Mouse (Mus musculus) bone marrow, adult 2 months (tissue): Measurements from ENCODE around the gene Foxo1. TPM values are rescaled to one million over a fixed set of nuclear protein-coding genes. Genes with fewer than 3 reads are reported as not detected.

Experiments used
- H3K27ac ChIP-seq: fragments of 200-500 bp; 2 replicates; pipeline ENCODE4 v1.5.1; 2012; ENCODE audit warnings: low read depth, mild to moderate bottlenecking, control low read depth, inconsistent platforms, low read length; ENCODE audit not compliant: control insufficient read depth, poor library complexity, insufficient read depth
- H3K4me1 ChIP-seq: fragments of 200-500 bp; 2 replicates; pipeline ENCODE4 v1.6.1; 2011; ENCODE audit warnings: low read length; ENCODE audit not compliant: control insufficient read depth, insufficient read depth
- H3K4me3 ChIP-seq: fragments of 200-500 bp; replicated peaks from 2 replicates; pipeline ENCODE3; 2011; ENCODE audit warnings: mild to moderate bottlenecking, low read depth, low read length, control low read depth; ENCODE audit not compliant: control insufficient read depth
- CTCF ChIP-seq: fragments of 200-500 bp; IDR thresholded peaks from 2 replicates; pipeline ENCODE4 v1.5.1; 2011; ENCODE audit warnings: low read length, control low read depth; ENCODE audit not compliant: control insufficient read depth, insufficient read depth
- POLR2A ChIP-seq: fragments of 200-500 bp; IDR thresholded peaks from 2 replicates; pipeline ENCODE4 v1.6.1; 2011; ENCODE audit warnings: low read depth, mild to moderate bottlenecking, control low read depth, low read length, borderline replicate concordance; ENCODE audit not compliant: control insufficient read depth
- WGBS: fragments of 180-500 bp; shearing (Covaris S2); methylation state at CpG from one replicate; pipeline ENCODE4 v1.1.7; 2018; 5-methylcytosine and 5-hydroxymethylcytosine counted together
- polyA plus RNA-seq: library from polyadenylated mRNA; stranded (reverse); fragments of >200 nt; gene quantifications from 2 replicates; pipeline ENCODE4 v1.2.4, GENCODE M21; 2011; ENCODE audit warnings: low replicate concordance; ENCODE audit not compliant: missing spikeins, insufficient read depth, insufficient read length

Gene Foxo1
- polyA plus RNA-seq, 1 experiment: 6.3 TPM

DNA sequence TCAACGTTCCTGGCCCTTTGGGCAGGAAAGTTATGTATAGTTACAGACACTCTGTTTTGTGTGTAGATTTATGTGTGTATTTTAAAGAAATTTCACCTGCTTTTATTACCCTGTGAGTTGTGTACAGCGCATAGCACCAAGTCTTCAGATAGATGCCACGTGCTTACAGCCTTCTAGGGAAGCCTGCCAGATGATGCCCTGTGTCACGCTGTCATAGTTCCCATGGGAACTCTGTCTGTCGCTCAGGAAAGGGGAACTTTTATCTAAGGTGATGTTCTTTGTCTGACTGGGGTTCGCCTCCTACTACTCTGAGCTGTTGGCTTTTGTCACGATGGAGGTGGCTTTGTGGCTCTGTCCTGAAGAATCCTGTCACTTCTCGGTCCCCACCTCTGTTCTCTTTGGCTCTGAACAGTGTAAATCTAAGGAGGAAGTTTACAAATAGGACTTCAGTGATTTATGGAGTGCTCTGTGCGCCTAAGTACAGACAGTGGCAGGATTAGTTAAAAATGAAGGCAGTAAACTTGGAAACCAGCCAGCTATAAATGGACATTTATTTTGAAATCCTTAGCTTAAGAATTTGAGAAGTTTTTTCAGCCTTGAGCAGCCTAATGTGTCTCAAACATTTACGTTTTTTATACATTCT, 80.0 kb downstream of the Foxo1 start:
- TF ChIP-seq CTCF (no peak), POLR2A (no peak)
- no peak overlapping the region for H3K4me3 ChIP-seq
- WGBS: 64% methylated on average over 10 of the region's 10 CpGs
- peaks cover 2% of the 10 kb centered on the region for H3K4me1 ChIP-seq
- no peak overlapping the region for H3K27ac ChIP-seq

DNA sequence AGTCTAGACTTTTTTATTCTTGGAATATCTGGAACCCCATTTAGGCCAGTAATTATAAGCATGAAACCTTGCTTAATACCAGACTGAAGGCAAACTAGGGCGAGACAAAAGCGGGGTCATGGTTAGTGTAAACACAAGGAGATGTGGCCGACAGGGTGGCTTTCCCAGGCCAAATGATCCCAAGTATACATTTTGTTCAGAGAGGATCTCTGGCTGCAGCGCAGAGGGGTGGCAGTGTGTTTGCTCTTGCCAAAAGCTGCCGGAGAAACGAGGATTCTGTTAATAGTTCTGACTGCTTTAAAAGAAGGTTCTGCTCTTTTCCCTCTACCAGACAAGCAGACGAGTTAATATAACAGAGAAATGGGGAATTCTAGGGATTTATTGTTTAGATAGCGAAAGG, 82.5 kb downstream of the Foxo1 start:
- 88% methylated on average over 8 of the region's 8 CpGs for WGBS
- H3K4me1 ChIP-seq: no peaks in the 10 kb centered on the region
- H3K4me3 ChIP-seq: no peak overlapping the region
- TF ChIP-seq CTCF (no peak), POLR2A (no peak)
- no peak overlapping the region for H3K27ac ChIP-seq

DNA sequence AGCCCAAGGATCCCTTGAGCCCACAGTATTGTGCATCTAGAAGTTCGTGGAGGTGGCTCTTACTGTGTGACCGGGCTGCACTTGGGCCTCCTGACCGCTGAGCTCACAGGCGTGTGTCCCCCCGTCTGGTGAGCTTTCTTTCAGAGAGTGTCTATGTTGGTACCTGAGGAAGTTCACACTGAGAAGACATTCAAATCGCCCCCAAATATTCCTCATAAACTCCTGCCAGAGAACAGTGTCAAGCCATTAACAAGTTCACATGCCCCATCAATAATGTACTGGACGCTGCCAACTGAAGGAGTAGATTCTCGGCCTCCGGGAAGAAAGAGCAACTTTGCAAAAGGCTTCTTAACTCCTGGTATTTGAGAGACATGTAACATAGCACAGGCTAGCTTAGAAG, 83.8 kb downstream of the Foxo1 start:
- Histone ChIP-seq H3K4me3 (no peak overlapping the region), H3K27ac (no peak overlapping the region), H3K4me1 (no peaks in the 10 kb centered on the region)
- 80% methylated on average over 9 of the region's 9 CpGs for WGBS
- TF ChIP-seq POLR2A (no peak), CTCF (no peak)

DNA sequence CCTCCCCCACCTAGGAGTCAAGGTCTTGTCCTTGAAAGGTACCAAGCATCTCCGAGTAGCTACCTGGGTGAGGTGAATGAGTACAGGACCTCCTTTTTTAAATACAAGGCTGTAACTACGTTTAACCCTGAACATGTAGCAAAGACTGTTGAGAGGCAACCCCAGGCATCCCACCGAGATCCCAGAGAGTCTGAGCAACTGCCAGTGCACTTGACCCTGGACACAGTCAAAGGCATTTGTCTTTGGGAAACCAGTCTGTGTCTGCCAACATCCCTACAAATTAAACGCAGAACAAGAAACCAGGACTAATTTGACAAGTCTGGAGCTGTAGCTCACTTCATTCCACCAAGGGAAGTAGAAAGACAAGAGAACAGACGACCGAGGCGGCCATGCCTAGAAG, 86.1 kb downstream of the Foxo1 start:
- H3K27ac ChIP-seq: no peak overlapping the region
- 84% methylated on average over 7 of the region's 7 CpGs for WGBS
- TF ChIP-seq POLR2A: no peak
- TF ChIP-seq CTCF: no peak
- no peak overlapping the region for H3K4me3 ChIP-seq
- no peaks in the 10 kb centered on the region for H3K4me1 ChIP-seq

DNA sequence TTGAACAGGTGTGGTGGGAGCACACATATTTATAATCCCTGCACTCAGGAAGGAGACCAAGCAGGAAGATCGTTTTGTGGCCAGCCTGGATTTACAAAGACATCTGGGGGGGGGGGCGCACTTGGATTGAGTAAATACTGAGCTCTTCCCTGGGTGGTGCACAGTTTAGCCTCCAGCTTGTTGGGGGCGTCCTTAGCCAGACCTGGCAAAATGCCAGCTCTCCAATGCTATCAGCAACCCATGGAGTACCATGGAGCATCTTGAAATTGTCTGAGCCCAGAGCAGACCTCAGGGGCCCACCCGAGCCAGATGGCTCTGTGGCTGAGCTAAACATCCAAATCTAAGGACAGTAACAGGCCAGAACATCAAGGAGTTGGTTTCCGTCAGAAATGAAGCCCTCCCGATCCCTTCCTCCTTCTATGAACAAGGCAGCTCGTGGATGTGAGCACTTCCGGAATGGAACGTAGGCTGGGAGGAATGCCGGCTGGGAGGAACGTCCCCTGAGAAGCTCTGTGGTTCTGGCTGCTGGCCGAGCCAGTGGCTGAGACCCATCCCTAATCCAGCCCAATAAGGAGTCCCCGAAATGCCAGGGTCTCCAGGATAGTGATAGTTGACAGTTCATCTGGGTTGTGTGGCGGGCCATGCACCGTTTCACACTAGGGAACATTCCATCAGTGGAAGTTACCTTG, 89.3 kb downstream of the Foxo1 start:
- TF ChIP-seq POLR2A (no peak), CTCF (no peak)
- H3K4me1 ChIP-seq: no peaks in the 10 kb centered on the region
- 82% methylated on average over 15 of the region's 15 CpGs for WGBS
- H3K27ac ChIP-seq: no peak overlapping the region
- H3K4me3 ChIP-seq: no peak overlapping the region

DNA sequence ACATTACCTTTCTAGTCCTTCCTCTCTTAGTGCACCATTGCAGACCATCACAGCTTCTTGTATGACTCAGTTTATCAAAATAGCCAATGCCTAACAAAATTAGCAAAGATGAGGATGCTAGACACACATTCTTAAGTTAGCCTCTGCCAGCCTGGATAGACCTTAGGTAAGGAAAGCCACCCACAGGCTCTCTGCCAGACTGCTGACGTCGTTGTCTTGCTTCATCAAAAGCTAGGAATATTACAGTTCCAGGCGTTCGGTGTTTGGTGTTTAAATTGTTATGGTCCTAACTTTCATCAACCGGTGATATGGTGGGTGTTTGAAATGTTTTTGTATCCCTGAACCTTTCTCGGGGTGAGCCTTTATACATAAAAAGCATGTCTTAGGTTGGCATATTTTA, 96.4 kb downstream of the Foxo1 start:
- no peak for TF ChIP-seq POLR2A
- no peak for TF ChIP-seq CTCF
- Histone ChIP-seq H3K4me3 (no peak overlapping the region), H3K27ac (no peak overlapping the region), H3K4me1 (no peaks in the 10 kb centered on the region)
- WGBS: 86% methylated on average over 6 of the region's 6 CpGs

DNA sequence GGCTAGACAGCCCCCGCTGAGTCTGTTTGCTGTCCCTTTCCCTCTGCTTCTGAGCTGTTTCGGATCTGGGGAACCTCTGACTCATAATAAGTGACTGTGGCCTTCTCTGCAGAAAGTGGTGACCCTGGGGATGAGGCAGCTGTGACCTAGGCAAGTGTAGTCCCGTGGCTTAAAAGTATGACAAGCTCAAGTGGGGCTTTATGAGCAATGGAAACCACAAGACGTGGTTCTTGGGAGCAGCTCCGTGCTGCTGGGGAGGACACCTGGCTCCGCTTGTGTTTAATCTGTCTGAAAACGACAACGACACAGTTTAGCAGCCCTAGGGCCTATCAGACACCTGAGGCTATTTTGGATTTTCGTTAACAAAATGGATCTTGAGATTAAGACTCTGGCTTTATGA, 101.1 kb downstream of the Foxo1 start:
- H3K4me3 ChIP-seq: no peak overlapping the region
- no peak overlapping the region for H3K27ac ChIP-seq
- TF ChIP-seq POLR2A (no peak), CTCF (no peak)
- no peaks in the 10 kb centered on the region for H3K4me1 ChIP-seq
- 76% methylated on average over 9 of the region's 9 CpGs for WGBS

DNA sequence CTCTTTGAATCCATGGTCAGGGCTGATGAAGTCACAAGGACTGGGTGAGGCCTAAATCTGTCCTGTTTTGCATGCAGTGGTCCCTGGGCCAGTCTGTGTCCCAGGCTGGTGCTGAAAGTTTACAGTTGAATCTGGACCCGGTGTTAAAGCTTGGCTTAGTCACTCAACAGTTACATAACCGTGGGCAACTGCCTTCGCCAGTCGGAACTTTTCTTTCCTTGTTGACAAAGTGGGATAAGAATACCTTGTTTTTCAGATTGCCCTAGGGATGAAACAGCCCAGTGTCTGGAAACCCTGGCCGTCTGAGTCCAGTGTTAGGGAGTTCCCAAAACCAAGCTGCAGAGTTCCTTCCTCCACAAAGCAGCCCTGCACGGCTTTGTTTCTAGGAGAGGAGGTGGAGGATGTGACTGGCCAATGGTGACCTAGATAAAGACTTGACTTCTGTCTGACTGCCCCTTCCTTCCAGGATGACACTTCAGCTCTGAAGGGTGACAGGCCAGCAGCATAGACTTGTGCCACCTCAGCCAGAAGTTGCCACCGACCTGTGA, 101.8 kb downstream of the Foxo1 start:
- Histone ChIP-seq H3K4me1 (no peaks in the 10 kb centered on the region), H3K27ac (no peak overlapping the region), H3K4me3 (no peak overlapping the region)
- 52% methylated on average over 7 of the region's 7 CpGs for WGBS
- TF ChIP-seq CTCF: no peak
- TF ChIP-seq POLR2A: no peak

DNA sequence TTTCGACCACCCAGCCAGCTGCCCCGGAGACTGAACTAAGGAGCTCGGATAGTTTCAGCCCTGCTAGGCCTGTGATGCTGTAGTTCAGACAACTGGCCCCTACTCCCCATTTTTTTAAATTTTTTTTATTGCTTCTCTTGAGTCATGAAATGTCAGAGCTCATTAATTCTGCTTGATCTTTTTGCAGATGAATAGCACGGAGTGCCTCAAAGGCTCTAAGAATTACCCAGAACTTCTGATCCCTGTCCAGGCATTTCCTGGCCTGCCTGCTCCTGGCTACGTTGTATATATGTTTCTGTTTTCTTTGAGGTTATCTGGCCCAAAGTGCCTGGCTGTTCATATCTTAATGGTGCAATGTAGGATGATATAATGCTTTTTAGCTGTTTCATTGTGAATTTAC, 108.8 kb downstream of the Foxo1 start:
- TF ChIP-seq POLR2A: no peak
- TF ChIP-seq CTCF: no peak
- Histone ChIP-seq H3K4me3 (no peak overlapping the region), H3K4me1 (no peaks in the 10 kb centered on the region), H3K27ac (no peak overlapping the region)
- WGBS: 82% methylated on average over 5 of the region's 5 CpGs
